Mouse (Mus musculus) thymus, adult 18-20 months (tissue): Measurements from ENCODE around the gene Prelid1.

Experiments used
- DNase-seq, 2 experiments: peaks; one replicate each; pipeline ENCODE4 v3.0.0; 2022; ENCODE audit warnings: mixed read lengths in 2 of 2

Gene Prelid1

GRCm38 (mm10) chr13:55335701-55336100 is 15.4 kb downstream of the Prelid1 start:
- DNase-seq = no peak

GRCm38 (mm10) chr13:55337341-55337975 is 17.2 kb downstream of the Prelid1 start:
- no peak for DNase-seq

GRCm38 (mm10) chr13:55338131-55339054 is 18.1 kb downstream of the Prelid1 start:
- no peak for DNase-seq

GRCm38 (mm10) chr13:55339259-55339658 is 19.0 kb downstream of the Prelid1 start:
- DNase-seq = no peak

GRCm38 (mm10) chr13:55342469-55342868 is 22.2 kb downstream of the Prelid1 start:
- no peak for DNase-seq

GRCm38 (mm10) chr13:55344286-55344685 is 24.0 kb downstream of the Prelid1 start:
- DNase-seq = no peak

GRCm38 (mm10) chr13:55346745-55347144 is 26.4 kb downstream of the Prelid1 start:
- no peak for DNase-seq

- DNase-seq = no peak
These were observed 40.8 kb downstream of the Prelid1 start for GRCm38 (mm10) chr13:55361145-55361544.

GRCm38 (mm10) chr13:55361974-55362452 is 41.7 kb downstream of the Prelid1 start:
- DNase-seq = peak in 1 of 2 experiments; percentile 35

- peak; percentile 89 to 92 for DNase-seq
These were observed 42.3 kb downstream of the Prelid1 start, which contains the start of gene Lman2 for GRCm38 (mm10) chr13:55362453-55363060. Gene Lman2 (minus strand): TSS chr13:55362783.

GRCm38 (mm10) chr13:55368401-55368800 is 48.1 kb downstream of the Prelid1 start:
- DNase-seq = peak in 1 of 2 experiments; percentile 42

- DNase-seq = peak; percentile 81 to 88
These were observed 49.3 kb downstream of the Prelid1 start, which contains the start of gene Rgs14 for GRCm38 (mm10) chr13:55369531-55370114. Gene Rgs14 (plus strand): TSS chr13:55369732.

- DNase-seq = no peak
These were observed 49.9 kb downstream of the Prelid1 start for GRCm38 (mm10) chr13:55370234-55370633.

GRCm38 (mm10) chr13:55371007-55371681 is 50.8 kb downstream of the Prelid1 start:
- DNase-seq = no peak

GRCm38 (mm10) chr13:55371740-55372139 is 51.4 kb downstream of the Prelid1 start:
- DNase-seq = no peak

- DNase-seq = peak; percentile 70 to 73
These were observed 54.1 kb downstream of the Prelid1 start for GRCm38 (mm10) chr13:55374206-55374924.
